Mouse (Mus musculus) gastrocnemius, postnatal 4 days (tissue): ENCODE results near the gene Snap25. TPM values are rescaled to one million over a fixed set of nuclear protein-coding genes. Genes with fewer than 3 reads are reported as not detected.

Experiments used
- DNase-seq, 2 experiments: peaks; one replicate each; pipeline ENCODE4 v3.0.0; 2021 to 2022; ENCODE audit warnings: low spot score in 2 of 2, mixed read lengths in 2 of 2
- total RNA-seq, 2 experiments: library from RNA; stranded (reverse); gene quantifications; 2 replicates each; pipeline ENCODE4 v1.2.3; 2021

Gene Snap25
- total RNA-seq, 2 experiments from 2014 or later = 0.15 TPM; not detected in 1

- DNase-seq = no peak
Measured at GRCm38 (mm10) chr2:136803142-136803541, 89.9 kb downstream of the Snap25 start.

- DNase-seq = no peak
Measured at GRCm38 (mm10) chr2:136807992-136808726, 94.9 kb downstream of the Snap25 start.

GRCm38 (mm10) chr2:136811331-136811730 is 98.1 kb downstream of the Snap25 start:
- no peak for DNase-seq

GRCm38 (mm10) chr2:136816717-136817400 is 103.6 kb downstream of the Snap25 start:
- no peak for DNase-seq

GRCm38 (mm10) chr2:136823751-136824716 is 110.8 kb downstream of the Snap25 start:
- no peak for DNase-seq

GRCm38 (mm10) chr2:136827612-136828011 is 114.4 kb downstream of the Snap25 start:
- DNase-seq = no peak

Other genes with a start within 250 kb of the Snap25 start
- 1 to 10 TPM; 1.7 to 2.3 TPM for gene Ankef1, start 211.5 kb upstream of the Snap25 start, total RNA-seq
- gene AL731706.2, start 172.2 kb downstream of the Snap25 start, total RNA-seq = 10 to 100 TPM; 10.5 to 24.1 TPM
- 1 to 10 TPM; 3.9 to 4.2 TPM for gene Slx4ip, start 177.8 kb downstream of the Snap25 start, total RNA-seq
- 10 to 100 TPM; 12.6 to 14.9 TPM for gene AL731706.1, start 177.9 kb downstream of the Snap25 start, total RNA-seq
- gene Mkks, start 177.9 kb downstream of the Snap25 start, total RNA-seq = 10 to 100 TPM; 20.5 to 22.7 TPM